Mouse (Mus musculus): Measurements from ENCODE around the gene 1700025G04Rik. TPM values are rescaled to one million over a fixed set of nuclear protein-coding genes. Genes with fewer than 3 reads are reported as not detected.

The 1700025G04Rik gene
- total RNA-seq, 2 experiments from 2014 or later: 38.9 to 41.0 TPM

DNA sequence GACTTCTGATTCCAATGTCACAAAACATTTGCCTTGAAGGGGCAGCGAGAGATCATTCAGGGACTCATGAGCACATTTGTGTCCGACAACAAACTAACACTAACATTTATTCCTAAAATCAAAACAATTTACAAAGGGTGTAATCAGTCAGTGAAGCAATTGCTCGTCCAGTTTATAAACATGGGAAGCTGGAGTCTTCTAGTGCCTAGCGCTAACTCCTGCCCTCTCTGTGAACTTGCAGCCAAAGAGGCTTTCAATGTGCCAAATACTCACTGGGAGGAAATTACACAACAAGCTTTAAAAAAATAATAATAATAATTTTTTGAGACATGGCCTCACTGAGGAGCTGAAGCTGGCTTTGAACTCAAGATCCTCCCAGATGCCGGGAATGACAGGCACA lies 57.8 kb downstream of the 1700025G04Rik start:
- no peak for DNase-seq

- DNase-seq: no peak
Observed at GRCm38 (mm10) chr1:152030546-152030945, 59.4 kb downstream of the 1700025G04Rik start.

DNA sequence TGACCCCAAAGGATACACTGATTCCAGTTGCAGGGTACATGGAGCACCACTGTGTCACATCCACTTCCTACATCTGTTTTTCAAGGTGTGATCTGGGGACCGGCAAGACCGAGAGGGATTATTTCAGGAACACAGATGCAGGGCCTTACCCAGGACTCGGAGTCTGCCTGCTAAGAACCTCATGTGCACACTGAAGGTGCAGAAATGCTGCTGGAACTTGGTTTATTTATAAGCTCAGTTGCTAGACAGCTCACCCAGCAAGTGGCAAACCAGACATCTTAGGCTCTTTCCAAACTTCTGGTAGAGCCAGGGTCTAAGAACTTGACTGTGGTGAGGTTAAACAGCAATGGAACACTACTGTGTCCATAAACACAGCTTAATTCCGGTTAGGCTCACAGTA lies 61.2 kb downstream of the 1700025G04Rik start:
- DNase-seq: no peak

DNA sequence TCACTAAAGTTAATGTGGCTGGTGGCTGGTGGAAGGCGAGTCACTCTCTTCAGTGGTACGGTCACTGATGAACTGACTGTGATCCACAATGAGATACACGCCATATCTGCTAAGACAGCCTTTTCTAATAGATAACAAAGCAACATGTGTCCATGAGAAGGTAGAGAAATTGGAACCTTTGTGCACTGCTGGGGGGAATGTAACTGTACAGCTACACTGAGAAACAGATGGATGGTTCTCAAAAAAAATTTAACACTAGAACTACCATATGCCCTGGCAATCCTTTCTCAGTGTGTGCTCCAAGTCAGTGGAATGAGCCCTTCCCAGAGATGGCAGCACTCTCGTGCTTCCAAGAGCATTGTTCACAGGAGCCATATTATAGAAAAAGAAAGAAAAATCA lies 63.2 kb downstream of the 1700025G04Rik start:
- no peak for DNase-seq

- no peak for DNase-seq
Observed at GRCm38 (mm10) chr1:152025308-152025707, 64.6 kb downstream of the 1700025G04Rik start.

- no peak for DNase-seq
Observed at GRCm38 (mm10) chr1:152024019-152024787, 65.7 kb downstream of the 1700025G04Rik start.

- no peak for DNase-seq
Observed at GRCm38 (mm10) chr1:152020812-152021211, 69.1 kb downstream of the 1700025G04Rik start.

DNA sequence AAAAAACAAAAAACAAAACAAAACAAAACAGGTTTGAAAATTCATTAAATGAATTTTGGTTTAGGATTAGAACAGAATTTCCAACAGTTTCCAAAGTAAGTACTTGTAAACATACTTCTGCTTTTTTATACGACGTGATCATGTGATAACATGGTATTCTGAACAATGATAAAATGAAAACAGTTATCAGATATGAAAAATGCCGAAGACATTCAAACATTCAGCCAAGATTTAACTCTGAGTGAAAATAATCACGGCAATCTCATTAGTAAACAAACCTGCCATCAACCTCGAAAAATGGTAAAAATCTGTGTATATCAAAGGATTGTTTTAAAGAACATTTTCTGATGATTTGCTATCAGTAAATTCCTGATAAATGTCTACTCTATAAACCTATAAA lies 69.9 kb downstream of the 1700025G04Rik start:
- DNase-seq: no peak

- peak in 1 of 2 experiments; percentile 42 for DNase-seq
Observed at GRCm38 (mm10) chr1:152019196-152019595, 70.7 kb downstream of the 1700025G04Rik start.

DNA sequence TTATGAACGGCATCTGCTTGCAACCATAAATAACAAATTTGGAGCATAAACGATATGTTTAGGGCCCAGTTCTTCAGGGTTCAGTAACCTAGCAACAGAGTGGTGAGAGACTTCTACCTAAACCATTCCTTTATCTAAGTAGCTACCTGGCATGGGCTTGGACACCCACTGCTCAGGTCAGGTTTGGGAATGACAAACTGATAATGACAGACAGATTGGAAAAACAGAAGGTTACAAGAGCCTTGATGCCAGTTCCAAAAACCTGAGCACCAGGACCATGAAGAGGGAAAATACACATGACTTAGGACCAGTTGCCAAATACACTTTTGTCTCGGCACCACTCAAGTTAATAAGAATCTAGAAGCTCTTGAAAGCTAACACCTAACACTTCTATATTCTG lies 71.6 kb downstream of the 1700025G04Rik start:
- DNase-seq: no peak

DNA sequence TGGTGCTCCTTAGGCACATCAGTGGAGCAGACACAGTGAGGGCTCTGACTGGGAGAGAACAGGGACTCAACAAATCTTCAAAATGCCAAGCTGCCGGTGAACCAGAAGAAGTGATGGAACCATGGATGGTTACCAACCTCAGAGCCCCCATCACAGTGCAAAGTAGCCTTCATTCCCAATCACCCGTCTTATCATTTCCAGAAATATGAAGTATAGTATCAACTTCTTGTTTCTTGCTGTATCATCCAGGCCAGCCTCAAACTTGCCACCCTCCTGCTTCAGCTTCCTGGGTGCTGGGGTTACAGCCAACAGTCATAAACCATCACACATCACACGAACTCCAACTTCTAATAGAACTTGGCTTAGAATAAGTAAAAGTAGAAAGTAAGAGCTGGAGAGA lies 73.3 kb downstream of the 1700025G04Rik start:
- DNase-seq: no peak

GRCm38 (mm10) chr1:152015555-152016125 lies 74.3 kb downstream of the 1700025G04Rik start:
- peak in 1 of 2 experiments; percentile 15 for DNase-seq

- DNase-seq: no peak
Observed at GRCm38 (mm10) chr1:152011741-152012140, 78.2 kb downstream of the 1700025G04Rik start.

DNA sequence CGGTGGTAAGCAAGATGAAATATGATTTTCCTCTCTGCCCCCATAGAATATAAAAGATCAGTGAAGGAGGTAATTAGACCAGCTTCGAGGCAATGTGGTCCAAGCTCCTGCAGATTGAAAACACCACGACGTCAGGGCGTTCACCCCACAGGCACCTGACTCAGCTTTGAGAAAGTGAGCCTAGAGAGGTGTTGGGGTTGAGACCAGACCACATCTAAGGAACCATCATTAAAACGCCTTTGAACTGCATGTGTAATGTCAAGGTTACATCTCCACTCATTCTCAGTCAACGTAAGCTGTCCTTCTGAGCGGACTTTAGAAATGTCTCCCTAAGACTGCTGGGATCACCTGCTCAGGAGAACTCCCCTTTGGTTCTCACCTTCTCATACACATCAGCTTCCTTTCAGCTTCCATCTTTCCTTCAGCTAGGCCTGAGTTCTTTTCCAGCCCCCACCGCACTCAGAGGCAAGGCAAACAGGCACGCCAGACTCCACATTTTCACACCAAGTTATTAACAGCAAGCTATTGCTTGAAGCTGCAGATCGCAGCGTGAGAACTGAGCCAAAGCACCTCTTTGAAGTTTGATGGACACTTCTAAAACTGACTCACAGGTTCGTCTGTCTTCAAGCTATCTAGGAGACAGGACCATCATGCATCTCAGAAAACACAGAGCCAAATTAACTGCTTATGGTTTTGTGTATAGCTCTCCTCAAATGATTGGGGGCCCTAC lies 79.5 kb downstream of the 1700025G04Rik start:
- DNase-seq: no peak

DNA sequence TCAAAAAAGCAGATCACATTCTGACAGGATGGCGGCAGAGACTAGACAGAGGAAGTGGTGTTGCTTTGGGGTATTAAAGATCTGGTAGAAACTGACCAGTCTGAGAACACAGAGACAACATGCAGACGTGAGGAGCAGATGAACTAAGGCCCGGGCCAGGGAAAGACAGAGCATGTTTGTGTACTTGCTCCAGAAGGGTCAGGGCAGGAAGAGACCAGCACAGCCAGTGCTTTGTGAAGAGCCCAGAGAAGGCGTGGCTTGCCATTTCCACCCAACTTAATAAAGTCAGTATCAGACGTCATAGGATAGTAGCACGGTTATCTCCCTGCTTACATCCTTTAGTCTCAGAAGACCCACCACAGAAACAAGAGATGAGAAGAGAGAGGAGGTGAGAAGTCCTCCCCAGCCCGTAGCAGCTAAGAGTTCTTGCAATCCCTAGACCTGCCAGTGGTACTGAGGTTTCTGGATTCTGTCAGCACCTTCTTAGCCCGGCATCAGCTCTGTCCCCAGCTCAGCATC lies 81.4 kb downstream of the 1700025G04Rik start:
- peak; percentile 22 to 38 for DNase-seq

GRCm38 (mm10) chr1:152006529-152006928 lies 83.4 kb downstream of the 1700025G04Rik start:
- no peak for DNase-seq

DNA sequence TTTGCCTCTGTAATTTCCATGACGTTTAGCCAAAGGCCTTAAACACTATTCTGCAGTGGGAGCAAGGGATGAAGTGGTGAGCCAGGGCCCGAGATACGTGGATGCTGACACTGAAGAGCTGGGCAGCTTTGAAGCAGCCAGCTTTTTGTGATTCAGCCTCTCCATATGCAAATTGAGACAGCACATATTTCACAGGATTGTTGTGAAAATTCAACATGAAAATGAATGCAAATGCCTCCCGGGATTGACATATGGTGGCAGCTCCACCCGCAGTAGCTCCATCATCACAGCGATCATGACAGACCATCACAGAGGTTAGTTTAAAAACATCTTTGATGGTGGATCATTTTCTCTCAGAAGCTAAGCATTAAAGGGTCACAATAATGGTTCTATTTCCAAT lies 85.4 kb downstream of the 1700025G04Rik start:
- no peak for DNase-seq

- no peak for DNase-seq
Observed at GRCm38 (mm10) chr1:152000461-152000860, 89.5 kb downstream of the 1700025G04Rik start.

- no peak for DNase-seq
Observed at GRCm38 (mm10) chr1:151999424-151999842, 90.5 kb downstream of the 1700025G04Rik start.

- no peak for DNase-seq
Observed at GRCm38 (mm10) chr1:151998721-151999206, 91.2 kb downstream of the 1700025G04Rik start.

DNA sequence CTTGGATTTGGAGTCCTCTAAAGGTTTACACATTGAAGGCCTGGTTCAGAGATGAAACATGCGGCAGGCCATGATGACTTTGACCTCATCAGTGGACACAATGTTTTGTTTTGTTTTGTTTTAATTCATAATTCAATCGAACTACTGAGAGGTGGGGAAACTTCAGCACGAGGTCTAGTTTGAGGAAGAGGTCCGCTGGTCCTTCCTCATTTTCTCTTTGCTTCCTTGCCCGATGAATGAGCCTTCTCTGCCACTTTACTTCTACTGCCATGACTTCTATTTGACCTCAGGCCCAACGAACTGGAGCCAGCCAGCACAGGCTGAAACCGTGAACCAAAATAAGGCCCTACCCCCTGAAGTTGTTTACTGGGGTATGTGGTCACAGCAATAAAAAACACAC lies 92.3 kb downstream of the 1700025G04Rik start:
- DNase-seq: no peak

GRCm38 (mm10) chr1:151995948-151996697 lies 93.8 kb downstream of the 1700025G04Rik start:
- DNase-seq: no peak

All from heart, adult 18-20 months (tissue).